Mouse (Mus musculus) spleen, adult 2 months (tissue): ENCODE measurements around the gene Lrrc8c.

Experiments
- CTCF ChIP-seq: fragments of 200-500 bp; IDR thresholded peaks from 2 replicates; pipeline ENCODE4 v1.5.1; 2011; ENCODE audit warnings: mild to moderate bottlenecking, inconsistent platforms; ENCODE audit not compliant: insufficient read depth, insufficient read length, insufficient replicate concordance; ENCODE audit errors: extremely low read depth
- POLR2A ChIP-seq: fragments of 200-500 bp; IDR thresholded peaks from 2 replicates; pipeline ENCODE4 v1.6.1; 2011; ENCODE audit warnings: low read depth, low read length, inconsistent platforms

- TF ChIP-seq CTCF (no peak), POLR2A (no peak)
Measured at GRCm38 (mm10) chr5:105483632-105484031, 35.6 kb upstream of the Lrrc8c start.
